Mouse (Mus musculus) urinary bladder, postnatal 36 days (tissue): ENCODE data around the gene A26c2.

Source experiments
- DNase-seq, 2 experiments: peaks; one replicate each; pipeline ENCODE4 v3.0.0; 2022; ENCODE audit warnings: low spot score in 2 of 2, mixed read lengths in 1 of 2

A26c2 gene

DNA sequence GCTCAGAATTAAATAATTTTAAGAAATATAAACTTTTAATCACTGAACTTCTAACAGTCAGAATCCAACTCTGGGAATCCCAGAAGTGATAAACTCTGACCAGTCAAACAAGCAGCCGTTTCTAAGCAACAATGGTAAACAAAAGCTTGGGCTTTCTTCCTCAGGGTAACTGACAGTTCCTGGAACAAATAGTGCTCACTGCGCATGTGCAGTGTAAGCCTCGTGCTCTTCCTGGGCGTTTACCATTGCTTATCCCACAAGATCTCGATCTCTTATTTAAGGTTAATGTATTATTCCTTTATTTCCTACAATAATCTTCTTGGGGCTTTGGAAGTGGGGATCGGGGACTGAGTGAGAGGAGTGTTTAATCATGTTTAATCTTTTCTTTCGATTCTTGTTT lies at the start of gene A26c2:
Gene A26c2 (minus strand): TSS at position 101 of the 400 bp plus-strand sequence.
- no peak for DNase-seq

DNA sequence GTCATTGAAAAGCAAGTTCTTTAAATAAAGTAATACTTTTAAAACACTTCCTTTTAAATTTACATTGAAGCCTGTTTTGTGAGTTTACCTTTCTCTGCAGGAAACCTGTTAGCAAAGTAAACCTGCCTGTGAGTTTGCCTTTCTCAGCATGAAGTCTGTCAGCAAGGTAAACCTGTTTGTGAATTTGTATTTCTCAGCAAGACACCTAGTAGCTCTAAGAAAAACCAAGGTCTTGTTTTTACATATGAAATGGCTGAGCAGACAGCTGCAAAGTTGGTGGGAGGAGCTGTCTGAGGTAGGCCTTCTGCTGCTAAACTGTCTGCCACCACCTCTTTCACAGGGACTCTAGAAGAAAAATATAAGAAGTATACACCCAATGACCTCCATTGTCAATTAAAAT lies 28.0 kb upstream of the A26c2 start:
- DNase-seq: no peak
